Mouse (Mus musculus) forebrain, embryonic 16.5 days (tissue): ENCODE measurements around the gene Ano8. TPM values are rescaled to one million over a fixed set of nuclear protein-coding genes. Genes with fewer than 3 reads are reported as not detected.
A peak's percentile ranks its signal among the peaks of the same experiment; 100 is the strongest.
"Not testable (repeated sequence)": the region's sequence is repeated elsewhere in the genome, so short reads cannot be mapped to it uniquely, and the experiment has no call there.

Experiments used
- ATAC-seq: fragments of 200-750 bp; cut with Nextera tagmentation; 2 replicates; pipeline ENCODE4 v1.8.0; 2017; ENCODE audit warnings: mild to moderate bottlenecking, moderate library complexity
- H3K27ac ChIP-seq: fragments of 300-500 bp; sonication (generic); 2 replicates; pipeline ENCODE4 v1.5.1; 2014; ENCODE audit warnings: low read length, control low read depth
- H3K27me3 ChIP-seq: fragments of 300-500 bp; sonication (generic); replicated peaks from 2 replicates; pipeline ENCODE4 v1.6.1; 2014; ENCODE audit warnings: low read length; ENCODE audit not compliant: control insufficient read depth, insufficient read depth
- H3K36me3 ChIP-seq: fragments of 300-500 bp; sonication (generic); 2 replicates; pipeline ENCODE4 v1.6.1; 2014; ENCODE audit not compliant: control insufficient read depth, insufficient read depth
- H3K4me1 ChIP-seq: fragments of 300-500 bp; sonication (generic); replicated peaks from 2 replicates; pipeline ENCODE4 v1.6.1; 2014; ENCODE audit warnings: low read length; ENCODE audit not compliant: control insufficient read depth, insufficient read depth
- H3K4me2 ChIP-seq: fragments of 300-500 bp; sonication (generic); 2 replicates; pipeline ENCODE4 v1.6.1; 2014; ENCODE audit warnings: mild to moderate bottlenecking, low read length, control low read depth
- H3K4me3 ChIP-seq: fragments of 300-500 bp; sonication (generic); replicated peaks from 2 replicates; pipeline ENCODE4 v1.5.1; 2014; ENCODE audit warnings: mild to moderate bottlenecking, low read length, control low read depth
- H3K9ac ChIP-seq: fragments of 300-500 bp; sonication (generic); replicated peaks from 2 replicates; pipeline ENCODE4 v1.6.1; 2014; ENCODE audit warnings: low read depth, low read length, control low read depth
- H3K9me3 ChIP-seq: fragments of 300-500 bp; sonication (generic); 2 replicates; pipeline ENCODE4 v1.6.1; 2016; ENCODE audit warnings: low read length; ENCODE audit not compliant: control insufficient read depth
- WGBS: fragments of 180-500 bp; shearing (Covaris S2); extraction: QIAGEN DNeasy Blood & Tissue Kit; methylation state at CpG from one replicate; pipeline ENCODE4 v1.1.7; 2014; 5-methylcytosine and 5-hydroxymethylcytosine counted together
- polyA plus RNA-seq: library from polyadenylated mRNA; unstranded; fragments of >200 nt; fragmentation: Nextera tagmentation; extraction: Ambion mirVana; gene quantifications from 2 replicates; pipeline ENCODE4 v1.2.1, GENCODE M21; 2015

Gene Ano8
- polyA plus RNA-seq, 1 experiment from 2014 or later, result 4.4 TPM

DNA sequence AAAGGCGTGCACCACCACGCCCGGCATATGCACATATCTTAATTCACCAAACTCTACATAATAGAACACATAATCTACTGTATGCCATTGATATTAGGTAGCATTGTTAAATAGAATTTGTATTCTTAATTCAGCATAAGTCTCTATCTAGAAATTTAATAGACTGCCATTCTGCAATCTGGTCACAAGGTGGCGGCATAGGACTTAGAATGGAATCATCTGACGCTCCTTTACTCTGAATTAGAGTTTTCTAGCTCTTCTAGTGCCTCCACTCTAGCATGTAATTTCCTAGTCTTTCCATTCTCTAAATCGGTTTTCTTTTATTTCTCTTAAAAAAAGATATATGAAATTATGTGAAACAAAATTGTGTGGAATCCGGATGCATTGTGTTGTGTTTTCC is 44.4 kb downstream of the Ano8 start:
- H3K9me3 ChIP-seq, result no peaks in the 10 kb centered on the region
- no peak overlapping the region for H3K9ac ChIP-seq
- H3K4me1 ChIP-seq, result no peaks in the 10 kb centered on the region
- 0% methylated on average over 7 of the region's 7 CpGs for WGBS
- H3K36me3 ChIP-seq, result no peaks in the 10 kb centered on the region
- no peak overlapping the region for H3K4me3 ChIP-seq
- H3K27me3 ChIP-seq, result no peaks in the 10 kb centered on the region; the same call in 1 of the 2 replicates
- no peak overlapping the region for H3K4me2 ChIP-seq
- H3K27ac ChIP-seq, result no peak overlapping the region
- peak; percentile 69 for ATAC-seq

DNA sequence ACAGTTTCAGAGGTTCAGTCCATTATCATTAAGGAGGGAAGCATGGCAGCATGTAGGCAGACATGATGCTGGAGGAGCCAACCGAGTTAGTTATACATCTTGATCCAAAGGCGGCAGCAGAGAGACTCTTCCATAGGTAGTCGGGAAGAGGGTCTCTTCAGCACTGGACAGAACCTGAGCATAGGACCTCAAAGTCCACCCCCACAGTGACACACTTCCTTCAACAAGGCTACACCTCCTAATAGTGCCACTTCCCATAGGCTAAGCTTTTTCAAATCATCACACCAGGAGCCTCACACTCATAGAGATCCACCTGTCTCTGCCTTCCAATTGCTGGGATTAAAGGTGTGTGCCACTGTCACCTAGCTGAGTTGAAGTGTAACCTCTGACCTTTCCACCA is 48.7 kb downstream of the Ano8 start:
- no peak overlapping the region for H3K4me2 ChIP-seq
- no peak for ATAC-seq
- H3K9me3 ChIP-seq, result no peaks in the 10 kb centered on the region
- 63% methylated on average over 3 of the region's 3 CpGs for WGBS
- no peaks in the 10 kb centered on the region for H3K4me1 ChIP-seq
- no peak overlapping the region for H3K27ac ChIP-seq
- no peak overlapping the region for H3K4me3 ChIP-seq
- H3K36me3 ChIP-seq, result no peaks in the 10 kb centered on the region
- no peak overlapping the region for H3K9ac ChIP-seq
- H3K27me3 ChIP-seq, result no peaks in the 10 kb centered on the region; the same call in 1 of the 2 replicates

DNA sequence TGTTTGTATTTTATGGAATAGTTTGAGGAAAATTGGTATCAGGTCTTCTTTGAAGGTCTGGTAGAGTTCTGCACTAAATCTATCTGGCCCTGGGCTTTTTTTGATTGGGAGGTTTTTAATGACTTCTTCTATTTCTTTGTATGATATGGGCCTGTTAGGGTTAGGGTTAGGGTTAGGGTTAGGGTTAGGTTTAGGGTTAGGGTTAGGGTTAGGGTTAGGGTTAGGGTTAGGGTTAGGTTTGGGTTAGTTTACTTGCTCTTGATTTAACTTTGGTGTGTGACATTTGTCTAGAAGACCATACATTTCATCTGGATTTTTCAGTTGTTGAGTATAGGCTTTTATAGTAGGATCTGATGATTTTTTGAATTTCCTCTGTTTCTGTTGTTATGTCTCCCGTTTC is 52.8 kb downstream of the Ano8 start:
- not testable (repeated sequence) for H3K4me3 ChIP-seq, H3K9me3 ChIP-seq, H3K27me3 ChIP-seq, H3K9ac ChIP-seq, H3K27ac ChIP-seq, ATAC-seq, H3K4me1 ChIP-seq, H3K4me2 ChIP-seq, H3K36me3 ChIP-seq
- 79% methylated on average over 1 of the region's 1 CpGs for WGBS

Other genes with a start within 250 kb of the Ano8 start
- 19.8 and 23.9 TPM in 2 replicates for gene Myo9b, start 213.2 kb downstream of the Ano8 start, polyA plus RNA-seq
- gene Haus8, start 213.0 kb downstream of the Ano8 start, polyA plus RNA-seq, result 53.2 and 56.0 TPM in 2 replicates
- 100 and 115 TPM in 2 replicates for gene Use1, start 119.1 kb downstream of the Ano8 start, polyA plus RNA-seq
- gene Ocel1, start 114.7 kb downstream of the Ano8 start, polyA plus RNA-seq, result 7.8 and 8.0 TPM in 2 replicates
- 11.8 and 13.2 TPM in 2 replicates for gene Nr2f6, start 104.0 kb downstream of the Ano8 start, polyA plus RNA-seq
- 6.1 and 6.9 TPM in 2 replicates for gene Ushbp1, start 90.2 kb downstream of the Ano8 start, polyA plus RNA-seq
- gene Babam1, start 89.1 kb downstream of the Ano8 start, polyA plus RNA-seq, result 103 and 105 TPM in 2 replicates
- gene Ankle1, start 80.0 kb downstream of the Ano8 start, polyA plus RNA-seq, result 12.3 and 18.9 TPM in 2 replicates
- gene Abhd8, start 22.3 kb downstream of the Ano8 start, polyA plus RNA-seq, result 113 and 127 TPM in 2 replicates
- gene Mrpl34, start 21.0 kb downstream of the Ano8 start, polyA plus RNA-seq, result 173 and 178 TPM in 2 replicates
- 218 and 236 TPM in 2 replicates for gene Dda1, start 16.8 kb downstream of the Ano8 start, polyA plus RNA-seq
- 12.1 and 12.6 TPM in 2 replicates for gene Gtpbp3, start 2.1 kb upstream of the Ano8 start, polyA plus RNA-seq
- 3.5 and 4.4 TPM in 2 replicates for gene Plvap, start 25.8 kb upstream of the Ano8 start, polyA plus RNA-seq
- 0.26 TPM in 1 of 2 replicates, not detected in the other for gene Ccdc194, start 39.7 kb upstream of the Ano8 start, polyA plus RNA-seq
- gene Bst2, start 51.5 kb upstream of the Ano8 start, polyA plus RNA-seq, result 4.7 and 7.5 TPM in 2 replicates
- 52.8 and 65.3 TPM in 2 replicates for gene Mvb12a, start 57.0 kb upstream of the Ano8 start, polyA plus RNA-seq
- 0.15 and 0.16 TPM in 2 replicates for gene Tmem221, start 72.9 kb upstream of the Ano8 start, polyA plus RNA-seq
- gene Nxnl1, start 80.6 kb upstream of the Ano8 start, polyA plus RNA-seq, result not detected in 2 replicates
- 74.6 and 75.9 TPM in 2 replicates for gene Slc27a1, start 82.9 kb upstream of the Ano8 start, polyA plus RNA-seq
- 167 and 189 TPM in 2 replicates for gene Pgls, start 106.2 kb upstream of the Ano8 start, polyA plus RNA-seq
- gene Fam129c, start 111.7 kb upstream of the Ano8 start, polyA plus RNA-seq, result 6.2 and 8.4 TPM in 2 replicates
- gene Colgalt1, start 125.0 kb upstream of the Ano8 start, polyA plus RNA-seq, result 60.4 and 63.6 TPM in 2 replicates
- gene Unc13a, start 185.8 kb upstream of the Ano8 start, polyA plus RNA-seq, result 23.1 and 33.6 TPM in 2 replicates
- 3.4 and 4.1 TPM in 2 replicates for gene Jak3, start 190.3 kb upstream of the Ano8 start, polyA plus RNA-seq
- not detected in 2 replicates for gene Insl3, start 203.3 kb upstream of the Ano8 start, polyA plus RNA-seq
- 0.58 and 0.68 TPM in 2 replicates for gene B3gnt3, start 215.8 kb upstream of the Ano8 start, polyA plus RNA-seq
- gene Fcho1, start 239.8 kb upstream of the Ano8 start, polyA plus RNA-seq, result 72.4 and 100 TPM in 2 replicates